Mouse (Mus musculus) heart, postnatal 0 days (tissue): ENCODE measurements at regions not wholly inside any gene's neighbourhood (a gene's known extent, or its start where the extent isn't known, plus 50 kb on each side); places are given as distances from the start of the nearest gene placed in this dataset.

Source experiments
- CTCF ChIP-seq: IDR thresholded peaks from 2 replicates; pipeline ENCODE4 v1.5.1; 2016; ENCODE audit warnings: antibody characterized with exemption, control low read depth, low read depth
- EP300 ChIP-seq: IDR thresholded peaks from 2 replicates; pipeline ENCODE4 v1.6.1; 2016; ENCODE audit warnings: antibody characterized with exemption, low read depth

DNA sequence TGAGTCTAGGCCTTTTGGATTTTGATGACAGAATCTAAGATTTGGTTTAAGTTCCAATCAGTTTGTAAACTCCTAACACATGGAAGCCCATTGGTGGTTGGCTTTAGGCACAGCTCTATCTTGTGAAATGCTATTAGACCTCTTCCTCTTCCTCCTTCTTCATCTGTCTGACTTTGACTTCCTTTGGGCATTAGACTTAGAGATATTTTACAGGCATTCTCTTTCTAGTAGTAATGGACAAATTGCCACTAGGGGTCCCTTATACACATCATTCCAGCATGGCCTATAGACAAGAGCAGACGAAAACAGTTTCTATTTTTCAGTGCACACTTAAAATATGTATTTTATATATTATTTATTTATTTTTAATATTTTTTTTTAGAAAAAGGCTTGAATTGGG is 221.5 kb downstream of the 1500009L16Rik start:
- TF ChIP-seq EP300 (no peak), CTCF (no peak)
